Mouse (Mus musculus) B cell, adult 67 days (primary cell): ENCODE results near the gene Begain. TPM values are rescaled to one million over a fixed set of nuclear protein-coding genes. Genes with fewer than 3 reads are reported as not detected.

Experiments
- total RNA-seq, 2 experiments: library from RNA; stranded (reverse); gene quantifications; 4 replicates each; pipeline ENCODE4 v1.2.4; 2023

The Begain gene
- total RNA-seq = 1 to 10 TPM; 7.1 to 7.6 TPM

DNA sequence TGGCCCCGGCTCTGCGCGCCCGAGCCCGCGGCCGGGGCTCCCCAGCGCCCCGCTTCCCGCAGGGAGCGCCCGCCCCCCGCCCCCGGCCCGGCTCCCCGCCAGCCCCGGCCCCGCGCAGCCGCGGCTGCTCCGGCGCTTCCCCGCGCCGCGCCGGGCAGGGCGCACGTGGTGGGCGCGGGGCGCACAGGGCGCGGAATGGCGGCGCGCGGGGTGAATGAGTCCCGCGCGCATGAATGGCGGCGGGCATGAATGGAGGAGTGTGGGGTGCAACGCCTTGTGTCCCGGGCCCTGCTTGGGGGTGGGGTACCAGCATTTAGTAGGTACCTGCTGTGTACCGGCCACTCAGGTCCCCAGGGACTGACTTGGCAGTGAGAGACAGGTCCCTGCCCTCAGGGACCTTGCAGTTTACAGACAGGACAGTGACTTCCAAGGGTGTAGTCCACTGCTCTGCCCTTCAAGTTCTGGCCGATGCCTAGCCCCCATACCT lies at the start of gene Begain:
Gene Begain (minus strand): TSS at position 51 of the 487 bp plus-strand sequence.

Other genes starting within 250 kb of the Begain start
- gene Slc25a29, start 232.3 kb downstream of the Begain start, total RNA-seq = 1 to 10 TPM; 5.6 to 6.5 TPM
- 1 to 10 TPM in 1 of 2 experiments, under 1 TPM in 1; 0.86 to 4.8 TPM for gene Slc25a47, start 232.2 kb downstream of the Begain start, total RNA-seq
- 1 to 10 TPM; 7.6 to 9.9 TPM for gene Wdr25, start 174.6 kb downstream of the Begain start, total RNA-seq
- 10 to 100 TPM; 48.8 to 58.0 TPM for gene Wars, start 174.0 kb downstream of the Begain start, total RNA-seq